Mouse (Mus musculus): ENCODE measurements around the gene Arx.

Arx gene

GRCm38 (mm10) chrX:93286291-93286893 is at the start of gene Arx:
Gene Arx (plus strand): TSS chrX:93286445.
- peak in 1 of 2 experiments; percentile 51 for DNase-seq

- DNase-seq: no peak
These were observed 34.9 kb upstream of the Arx start for GRCm38 (mm10) chrX:93251329-93251728.

GRCm38 (mm10) chrX:93275689-93276088 is 10.6 kb upstream of the Arx start:
- no peak for DNase-seq

GRCm38 (mm10) chrX:93279940-93280339 is 6.3 kb upstream of the Arx start:
- DNase-seq: no peak

- peak; percentile 40 to 69 for DNase-seq
These were observed 5.1 kb upstream of the Arx start for GRCm38 (mm10) chrX:93281028-93281723.

- no peak for DNase-seq
These were observed 4.5 kb upstream of the Arx start for GRCm38 (mm10) chrX:93281756-93282155.

GRCm38 (mm10) chrX:93285091-93285490 is 1.2 kb upstream of the Arx start:
- DNase-seq: no peak

GRCm38 (mm10) chrX:93288339-93288738 is 2.1 kb downstream of the Arx start:
- no peak for DNase-seq

- DNase-seq: no peak
These were observed 2.8 kb downstream of the Arx start for GRCm38 (mm10) chrX:93289076-93289475.

GRCm38 (mm10) chrX:93289851-93290380 is 3.7 kb downstream of the Arx start:
- DNase-seq: no peak

- DNase-seq: no peak
These were observed 5.8 kb downstream of the Arx start for GRCm38 (mm10) chrX:93292031-93292430.

GRCm38 (mm10) chrX:93294736-93295490 is 8.7 kb downstream of the Arx start:
- DNase-seq: no peak

- no peak for DNase-seq
These were observed 9.6 kb downstream of the Arx start for GRCm38 (mm10) chrX:93295819-93296218.

- DNase-seq: no peak
These were observed 10.8 kb downstream of the Arx start for GRCm38 (mm10) chrX:93297001-93297441.

GRCm38 (mm10) chrX:93299046-93299626 is 12.9 kb downstream of the Arx start:
- DNase-seq: no peak

- no peak for DNase-seq
These were observed 13.5 kb downstream of the Arx start for GRCm38 (mm10) chrX:93299771-93300170.

GRCm38 (mm10) chrX:93300183-93300815 is 14.1 kb downstream of the Arx start:
- no peak for DNase-seq

GRCm38 (mm10) chrX:93301798-93302197 is 15.6 kb downstream of the Arx start:
- DNase-seq: no peak

- no peak for DNase-seq
These were observed 19.5 kb downstream of the Arx start for GRCm38 (mm10) chrX:93305780-93306179.

- no peak for DNase-seq
These were observed 31.3 kb downstream of the Arx start for GRCm38 (mm10) chrX:93317577-93317976.

GRCm38 (mm10) chrX:93319979-93320378 is 33.7 kb downstream of the Arx start:
- DNase-seq: no peak

- DNase-seq: no peak
These were observed 35.1 kb downstream of the Arx start for GRCm38 (mm10) chrX:93321336-93321735.
